Mouse (Mus musculus) left cerebral cortex, postnatal 10 days (tissue): ENCODE measurements around the gene Mxd1. TPM values are rescaled to one million over a fixed set of nuclear protein-coding genes. Genes with fewer than 3 reads are reported as not detected.

Source experiments
- DNase-seq, 2 experiments: peaks; one replicate each; pipeline ENCODE4 v3.0.0; 2021 to 2022; ENCODE audit warnings: low spot score in 2 of 2, mixed read lengths in 1 of 2; ENCODE audit errors: extremely low spot score in 1 of 2
- intact Hi-C: fragments of 180-260 bp; cut with DNase I; formaldehyde crosslinking; loops from one replicate; pipeline ENCODE4 v1.15.1; 2025
- total RNA-seq, 2 experiments: library from RNA; stranded (reverse); gene quantifications; 2 replicates each; pipeline ENCODE4 v1.2.3; 2021

Mxd1 gene
- total RNA-seq, 2 experiments from 2014 or later, result 14.7 to 18.7 TPM

GRCm38 (mm10) chr6:86615301-86615700, 53.7 kb downstream of the Mxd1 start:
- no peak for DNase-seq
- intact Hi-C loops, result no loop called here

- DNase-seq, result no peak
- intact Hi-C loops, result no loop called here
These were observed 58.2 kb downstream of the Mxd1 start for GRCm38 (mm10) chr6:86610714-86611113.

- intact Hi-C loops, result no loop called here
- no peak for DNase-seq
These were observed 59.7 kb downstream of the Mxd1 start for GRCm38 (mm10) chr6:86609235-86609634.

GRCm38 (mm10) chr6:86607471-86607870, 61.5 kb downstream of the Mxd1 start:
- intact Hi-C loops, result no loop called here
- no peak for DNase-seq

DNA sequence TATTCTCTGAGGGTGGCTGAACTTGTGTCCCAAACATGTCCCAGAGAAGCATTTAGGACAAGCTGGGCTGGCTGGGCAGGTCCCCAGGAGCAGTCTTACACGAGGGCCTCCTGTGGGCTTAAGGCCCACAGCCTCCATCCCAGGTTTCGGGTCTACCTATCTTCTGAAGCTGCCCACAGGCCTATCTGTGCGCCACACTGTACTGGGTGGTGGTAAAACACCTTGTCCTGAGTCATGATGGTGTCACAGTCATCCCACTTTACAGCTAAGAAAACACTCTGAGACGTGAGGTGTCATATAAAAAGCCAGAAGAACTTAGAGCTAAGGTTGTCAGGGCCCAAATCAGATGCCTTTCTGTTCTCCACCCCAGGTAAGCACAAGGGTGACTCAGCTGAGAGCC, 62.7 kb downstream of the Mxd1 start:
- intact Hi-C loops, result no loop called here
- DNase-seq, result no peak

DNA sequence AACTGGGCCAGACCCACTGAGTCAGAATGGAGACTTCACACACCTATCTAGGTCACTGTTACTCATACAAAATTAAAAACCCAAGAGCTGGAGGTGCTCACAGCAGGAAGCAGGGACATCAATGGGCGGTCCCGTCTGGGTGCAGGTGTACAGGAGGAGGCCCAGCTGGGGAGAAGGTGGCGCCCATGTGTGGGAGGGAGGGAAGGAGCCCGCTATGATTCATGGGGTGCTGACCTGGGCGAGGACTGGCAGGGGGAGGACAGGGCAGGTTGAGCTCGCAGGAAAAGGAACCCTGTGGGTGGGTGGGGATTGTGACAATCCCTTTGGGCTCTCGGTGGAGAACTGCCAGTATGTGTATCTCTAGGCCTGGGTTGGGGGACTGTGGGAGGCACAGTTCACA, 63.7 kb downstream of the Mxd1 start:
- no peak for DNase-seq
- intact Hi-C loops, result no loop called here

DNA sequence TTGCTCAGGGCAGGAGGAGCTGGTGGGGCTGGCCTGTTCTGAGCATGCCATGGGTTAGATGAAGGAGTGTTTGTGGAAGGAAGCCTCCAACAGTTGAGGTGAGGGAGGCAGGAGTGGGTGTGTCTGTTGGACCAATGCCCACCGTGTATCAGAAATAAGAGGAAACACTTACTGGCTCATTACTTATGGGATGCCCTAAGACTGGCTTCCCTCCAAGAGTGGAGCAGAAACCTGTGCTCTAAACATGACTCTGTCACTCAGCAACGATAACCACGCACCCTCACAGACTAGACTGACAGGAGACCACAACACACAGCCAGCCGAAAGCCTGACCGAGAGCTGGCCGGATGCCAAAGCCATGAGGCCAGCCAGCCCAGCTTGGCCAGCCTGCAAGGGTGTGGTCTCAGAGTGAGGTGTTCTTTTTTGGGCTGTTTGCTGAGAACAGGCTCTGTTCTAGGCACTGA, 69.0 kb downstream of the Mxd1 start:
- DNase-seq, result peak in 1 of 2 experiments; percentile 62
- intact Hi-C loops, result no loop called here

DNA sequence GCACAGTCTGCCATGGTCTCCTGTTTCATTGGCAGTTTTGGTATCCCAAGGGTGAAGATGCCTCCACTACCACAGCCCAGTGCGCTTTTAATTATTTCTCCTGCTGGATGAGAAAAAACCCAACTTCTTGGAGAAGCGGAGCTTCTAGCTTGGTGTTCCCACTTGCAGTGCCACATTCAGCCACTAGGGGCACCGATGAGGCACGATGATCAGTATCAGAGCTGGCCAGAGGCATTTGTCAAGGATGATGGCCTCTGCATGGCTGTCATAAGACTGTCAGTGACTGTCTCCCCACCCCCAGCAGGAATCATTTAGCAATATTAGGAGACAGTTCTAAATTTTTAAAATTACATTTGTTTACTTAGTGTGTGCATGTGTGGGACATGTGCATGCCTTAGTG, 69.8 kb downstream of the Mxd1 start:
- intact Hi-C loops, result no loop called here
- DNase-seq, result peak; percentile 74 to 84

GRCm38 (mm10) chr6:86598742-86599193, 70.2 kb downstream of the Mxd1 start:
- DNase-seq, result no peak
- intact Hi-C loops, result no loop called here

Other genes starting within 250 kb of the Mxd1 start
- gene Gm44790, start 242.5 kb downstream of the Mxd1 start, total RNA-seq, result under 1 TPM in 1 of 2 experiments, not detected in 1; 0.59 TPM
- 10 to 100 TPM; 13.5 to 14.7 TPM for gene C87436, start 230.8 kb downstream of the Mxd1 start, total RNA-seq
- gene Pcbp1, start 142.8 kb downstream of the Mxd1 start, total RNA-seq, result 100 to 1,000 TPM; 175 to 177 TPM
- 1 to 10 TPM; 1.3 to 1.7 TPM for gene Asprv1, start 41.0 kb downstream of the Mxd1 start, total RNA-seq
- 10 to 100 TPM; 51.8 to 53.7 TPM for gene Snrnp27, start 15.4 kb upstream of the Mxd1 start, total RNA-seq
- gene Gmcl1, start 64.2 kb upstream of the Mxd1 start, total RNA-seq, result 10 to 100 TPM; 36.2 to 37.0 TPM
- 1 to 10 TPM; 3.1 to 3.8 TPM for gene Anxa4, start 124.4 kb upstream of the Mxd1 start, total RNA-seq
- gene Aak1, start 180.4 kb upstream of the Mxd1 start, total RNA-seq, result 100 to 1,000 TPM; 263 to 271 TPM